Mouse (Mus musculus): ENCODE measurements at regions not wholly inside any gene's neighbourhood (a gene's known extent, or its start where the extent isn't known, plus 50 kb on each side); places are given as distances from the start of the nearest gene placed in this dataset.

DNA sequence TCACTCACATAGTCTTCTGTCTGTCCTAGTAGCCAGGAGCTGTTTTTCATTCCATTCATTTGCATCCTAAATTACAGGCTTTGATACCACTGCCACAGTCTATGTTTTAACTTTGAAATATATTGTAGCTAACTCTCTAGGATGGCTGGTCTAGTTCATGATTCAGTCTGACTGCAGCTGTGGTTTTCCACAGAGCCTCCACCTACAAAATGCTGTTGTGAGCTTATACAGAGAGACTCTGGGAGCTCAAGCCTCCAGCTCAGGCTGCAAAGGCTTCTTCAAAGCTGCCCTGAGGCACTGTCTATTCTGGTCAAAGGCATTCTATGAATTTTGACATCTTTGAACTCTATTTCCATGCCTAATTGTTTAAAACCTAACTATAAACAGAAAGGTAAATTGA lies 2326.5 kb upstream of the Gm7489 start:
- DNase-seq (ENCODE audit: low spot score) = no peak

DNA sequence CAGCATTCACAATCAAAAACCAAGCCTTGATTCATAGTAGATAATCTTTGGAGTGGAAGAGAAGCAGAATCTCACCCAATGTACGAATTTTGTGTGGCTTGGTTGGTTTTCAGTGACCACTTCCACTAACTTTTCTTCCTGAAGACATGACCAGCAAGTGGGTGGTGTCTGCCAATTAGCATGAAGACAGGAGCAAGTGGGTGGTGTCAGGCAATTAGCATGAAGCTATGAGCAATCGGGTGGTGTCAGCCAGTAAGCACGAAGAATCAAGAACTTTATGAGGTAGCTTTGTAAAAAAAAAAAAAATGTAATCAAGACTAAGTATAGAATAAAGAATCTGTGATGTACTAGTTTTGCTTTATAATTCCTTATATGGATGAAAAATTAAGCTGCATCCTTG lies 2319.2 kb upstream of the Gm7489 start:
- no peak for DNase-seq (ENCODE audit: low spot score)

DNA sequence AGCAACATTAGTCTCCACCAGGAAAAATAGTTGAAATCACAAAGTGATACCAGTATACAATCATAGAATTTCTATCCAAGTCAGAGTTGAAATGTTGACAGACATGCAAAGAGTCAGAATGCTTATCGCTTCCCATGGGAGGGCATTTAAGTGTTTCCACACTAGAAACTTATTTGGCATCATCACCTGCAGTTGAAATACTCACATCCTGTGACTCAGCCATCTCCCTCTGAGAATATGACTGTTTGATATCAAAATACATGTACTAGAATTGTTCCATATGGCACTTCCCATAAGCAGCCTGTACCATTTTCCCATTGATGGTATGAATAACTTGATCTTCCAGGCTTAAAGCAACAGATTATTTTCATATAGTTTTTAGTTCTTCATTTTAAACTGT lies 2314.1 kb upstream of the Gm7489 start:
- no peak for DNase-seq (ENCODE audit: low spot score)

DNA sequence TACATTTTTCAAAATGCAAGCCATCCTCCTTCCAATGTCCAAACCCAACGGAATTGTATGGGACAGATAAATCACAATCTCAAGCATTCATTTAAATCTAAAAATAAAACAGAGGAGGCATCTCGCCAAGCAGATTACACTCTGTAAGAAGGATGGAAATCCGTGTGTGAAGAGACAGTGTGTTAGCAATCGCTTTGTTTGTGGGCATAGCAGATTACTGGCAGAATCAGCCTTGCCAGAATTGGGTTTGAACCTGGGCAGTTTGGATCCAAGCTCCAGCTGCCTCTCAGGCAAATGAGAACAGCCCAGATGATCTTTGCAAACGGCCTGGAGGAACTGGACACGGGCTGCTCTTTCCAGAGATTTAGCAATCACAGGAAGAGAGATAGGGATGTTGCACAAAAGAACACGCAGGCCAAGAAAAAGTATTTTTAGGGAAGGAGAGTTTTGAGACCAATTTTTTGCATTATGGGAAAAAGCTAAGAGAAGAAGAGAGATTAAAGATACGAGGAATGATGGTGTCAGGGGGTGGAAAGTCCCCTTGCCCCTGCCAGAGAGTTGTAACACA lies 2310.1 kb upstream of the Gm7489 start:
- peak; percentile 83 for DNase-seq (ENCODE audit: low spot score)

DNA sequence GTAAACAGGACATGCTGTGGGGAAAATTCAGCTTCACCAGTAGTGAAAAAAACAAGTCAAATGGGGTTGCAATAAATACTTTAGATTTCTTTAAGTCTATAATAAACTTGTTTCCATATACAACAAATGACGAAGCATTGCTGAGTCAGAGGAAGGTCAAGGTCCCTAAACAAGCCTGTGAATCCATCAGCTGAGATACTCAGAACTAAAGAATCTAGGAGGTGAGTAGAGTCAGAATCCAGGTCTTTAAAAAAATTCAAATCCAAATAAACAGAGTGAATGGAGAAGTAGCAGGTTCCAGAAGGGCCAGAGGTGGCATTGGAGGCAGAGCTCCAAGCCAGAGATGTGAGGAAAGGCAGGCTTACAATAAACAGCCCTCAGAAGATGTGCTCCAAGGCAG lies 2301.1 kb upstream of the Gm7489 start:
- DNase-seq (ENCODE audit: low spot score) = no peak

DNA sequence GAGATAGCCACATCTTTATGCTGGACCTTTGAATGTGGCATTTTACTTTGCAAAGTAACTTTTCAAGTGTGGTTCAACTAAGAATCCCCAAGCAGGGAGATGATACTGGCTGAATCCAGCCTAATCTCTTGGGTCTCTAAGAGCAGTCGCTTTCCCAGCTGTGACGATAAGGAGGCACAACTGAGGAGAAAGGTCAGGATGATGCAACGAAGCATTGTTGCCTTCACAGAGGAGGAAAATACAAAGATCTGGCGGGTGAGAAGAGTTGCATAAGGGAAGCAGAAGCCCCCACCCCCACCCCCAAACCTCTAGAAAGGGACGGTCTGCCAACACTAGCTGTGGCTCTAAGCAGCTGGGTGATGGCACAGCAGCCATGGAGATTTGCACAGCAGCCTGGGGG lies 2298.6 kb upstream of the Gm7489 start:
- DNase-seq (ENCODE audit: low spot score) = peak; percentile 80

DNA sequence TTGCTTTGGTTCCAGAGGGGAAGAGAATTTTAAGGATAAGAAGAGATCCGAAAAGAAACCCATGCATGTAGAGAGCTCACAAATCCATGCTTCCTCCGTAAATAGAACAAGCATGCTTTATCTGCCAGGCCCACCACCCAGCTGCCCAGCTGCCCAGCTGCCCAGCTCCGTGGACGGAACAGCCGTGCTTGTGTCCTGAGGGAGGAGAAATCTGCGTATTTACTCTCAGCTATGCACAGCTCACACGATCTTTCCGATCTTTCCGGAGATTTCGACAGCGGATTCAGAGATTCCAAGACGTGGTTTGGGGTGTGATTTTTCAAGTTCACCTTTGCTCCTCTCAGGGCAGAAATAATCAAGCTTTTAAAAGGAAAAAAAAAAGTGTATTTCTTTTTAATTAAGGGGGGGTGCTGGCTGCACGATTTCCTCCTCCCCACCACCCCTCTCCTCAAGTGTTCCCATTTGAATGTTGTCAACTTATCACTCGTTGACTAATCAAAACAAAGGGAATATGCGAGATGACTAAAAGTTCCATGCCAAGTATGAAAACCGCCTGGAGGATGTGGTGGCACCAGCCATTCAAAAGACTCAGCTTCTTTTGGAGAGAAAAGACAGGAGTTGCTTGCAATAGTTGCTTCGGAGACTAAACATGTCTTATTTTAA lies 2293.2 kb upstream of the Gm7489 start:
- no peak for DNase-seq (ENCODE audit: low spot score)

GRCm38 (mm10) chr15:51592069-51592435 lies 2292.7 kb upstream of the Gm7489 start:
- DNase-seq (ENCODE audit: low spot score) = no peak

GRCm38 (mm10) chr15:51592511-51593498 lies 2291.9 kb upstream of the Gm7489 start:
- peak; percentile 69 for DNase-seq (ENCODE audit: low spot score)

GRCm38 (mm10) chr15:51594060-51594459 lies 2290.6 kb upstream of the Gm7489 start:
- no peak for DNase-seq (ENCODE audit: low spot score)

- DNase-seq (ENCODE audit: low spot score) = peak; percentile 69
These were observed 2289.1 kb upstream of the Gm7489 start for GRCm38 (mm10) chr15:51595655-51596054.

- no peak for DNase-seq (ENCODE audit: low spot score)
These were observed 2286.9 kb upstream of the Gm7489 start for GRCm38 (mm10) chr15:51597841-51598240.

DNA sequence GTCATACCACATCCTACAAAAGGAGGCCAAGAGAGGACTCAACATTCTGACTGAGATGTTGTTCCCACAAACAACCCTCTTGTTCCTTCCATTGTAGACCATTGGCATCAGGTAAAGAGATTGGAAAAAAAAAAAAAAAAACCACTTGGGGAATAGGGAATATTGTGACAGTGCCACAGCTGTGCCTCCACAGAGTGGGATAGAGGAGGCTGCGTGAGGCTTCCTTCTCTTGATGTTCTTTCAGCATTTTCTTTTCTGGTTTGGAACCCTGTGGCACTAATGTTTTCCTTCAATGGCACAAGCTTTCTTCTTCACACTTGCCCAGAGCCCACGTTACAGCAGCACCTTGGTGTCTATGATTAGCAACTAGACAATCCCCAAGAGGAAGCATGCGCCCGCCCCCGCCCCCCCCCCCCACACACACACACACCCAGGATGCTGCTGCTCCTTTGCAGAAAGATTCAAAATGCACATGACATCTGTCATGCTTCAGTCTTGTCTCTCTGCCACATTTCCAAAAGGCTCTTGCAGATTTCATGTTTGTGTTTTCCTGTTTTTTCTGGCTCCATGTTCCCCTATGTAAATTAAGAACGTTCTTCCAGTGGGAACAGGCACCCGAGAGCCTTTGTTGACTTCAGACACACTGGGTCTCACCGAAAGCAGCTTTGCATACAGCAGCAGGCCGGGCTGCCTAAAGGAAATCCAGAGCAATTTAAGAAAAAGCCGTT lies 2283.4 kb upstream of the Gm7489 start:
- DNase-seq (ENCODE audit: low spot score) = no peak

DNA sequence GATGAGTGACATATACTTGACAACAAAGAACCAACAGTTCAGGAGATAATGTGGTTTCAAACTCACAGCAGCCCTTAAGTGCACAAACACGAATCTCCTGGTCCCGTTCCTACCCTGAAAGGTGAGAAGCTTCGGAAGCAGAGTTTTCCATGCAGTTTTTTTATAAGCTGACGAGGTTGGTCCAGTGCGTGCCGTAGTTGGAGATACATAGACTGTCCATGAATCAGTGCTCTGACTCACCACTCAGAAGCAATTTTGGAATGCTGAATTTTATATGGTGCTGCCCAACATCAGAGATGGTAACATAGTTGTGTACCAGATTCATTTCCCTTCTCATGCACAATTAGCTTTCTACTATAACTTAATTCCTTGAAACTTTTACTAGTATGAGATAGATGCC lies 2263.3 kb upstream of the Gm7489 start:
- no peak for DNase-seq (ENCODE audit: low spot score)

DNA sequence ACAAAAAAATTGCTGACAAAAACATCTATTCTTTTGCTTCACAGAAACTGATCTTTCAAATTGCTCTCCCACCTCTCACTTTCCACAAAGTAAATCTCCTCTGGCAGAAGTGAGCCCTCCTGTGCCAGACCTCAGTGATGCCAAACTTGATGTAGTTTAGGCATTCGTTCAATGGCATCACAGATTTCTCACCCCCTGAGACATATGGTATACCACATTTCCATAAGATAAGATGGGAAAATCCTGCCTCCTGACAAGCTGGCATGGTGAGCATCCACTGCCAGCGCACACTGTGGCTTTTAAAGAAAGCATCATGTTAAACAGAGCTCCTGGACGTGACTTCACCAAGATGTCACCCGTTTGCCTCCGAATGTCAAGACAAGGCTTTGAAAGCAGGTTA lies 2257.2 kb upstream of the Gm7489 start:
- no peak for DNase-seq (ENCODE audit: low spot score)

- peak; percentile 18 for DNase-seq (ENCODE audit: low spot score)
These were observed 2256.2 kb upstream of the Gm7489 start for GRCm38 (mm10) chr15:51628518-51628917.

DNA sequence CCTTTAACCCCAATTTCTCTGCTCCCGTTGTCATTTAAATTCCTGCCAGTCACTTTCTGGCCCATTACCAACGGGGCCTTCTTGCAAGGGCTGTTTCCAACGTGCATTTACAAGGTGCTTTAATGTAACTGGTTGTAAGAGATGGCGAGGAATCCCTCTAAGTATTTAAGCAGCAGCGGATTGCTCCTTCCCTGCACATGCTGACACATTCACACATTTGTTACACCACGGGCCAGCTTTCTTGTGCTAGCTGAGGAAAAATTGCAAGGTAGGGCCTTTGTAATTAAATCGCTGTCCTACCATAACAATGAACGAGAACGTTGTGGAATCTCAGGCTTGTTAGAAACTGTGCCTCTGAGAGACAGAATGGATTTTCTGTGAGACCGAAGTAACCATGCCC lies 2252.8 kb upstream of the Gm7489 start:
- DNase-seq (ENCODE audit: low spot score) = no peak

- no peak for DNase-seq (ENCODE audit: low spot score)
These were observed 2251.6 kb upstream of the Gm7489 start for GRCm38 (mm10) chr15:51633068-51633467.

DNA sequence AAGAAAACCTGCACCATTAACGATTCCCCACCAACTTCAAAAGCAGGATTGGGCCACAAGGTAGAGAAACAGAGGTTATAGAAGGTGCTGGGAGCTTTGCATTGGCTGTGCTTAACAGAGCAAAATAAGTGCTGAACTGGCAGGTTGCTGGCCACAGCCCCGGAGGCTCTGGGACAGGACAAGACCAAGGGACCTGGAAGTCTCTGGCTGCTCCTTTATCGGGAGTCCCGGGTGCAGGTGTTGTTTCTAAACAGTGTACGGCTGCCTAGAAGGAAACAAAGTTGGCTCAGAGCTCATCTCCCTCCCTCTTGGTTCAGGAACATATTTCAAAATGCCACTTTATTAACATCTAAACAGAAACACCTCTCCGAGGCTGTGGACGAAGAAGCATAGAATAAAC lies 2250.0 kb upstream of the Gm7489 start:
- no peak for DNase-seq (ENCODE audit: low spot score)

- no peak for DNase-seq (ENCODE audit: low spot score)
These were observed 2249.4 kb upstream of the Gm7489 start for GRCm38 (mm10) chr15:51635129-51635920.

- DNase-seq (ENCODE audit: low spot score) = no peak
These were observed 2247.1 kb upstream of the Gm7489 start for GRCm38 (mm10) chr15:51637570-51637969.

Measured in adipocyte (in vitro differentiated cells).